Mouse (Mus musculus): ENCODE results near the gene Pdk3. TPM values are rescaled to one million over a fixed set of nuclear protein-coding genes. Genes with fewer than 3 reads are reported as not detected.

Pdk3 gene
- total and polyA plus RNA-seq, 2 experiments = 0.31 to 0.55 TPM

DNA sequence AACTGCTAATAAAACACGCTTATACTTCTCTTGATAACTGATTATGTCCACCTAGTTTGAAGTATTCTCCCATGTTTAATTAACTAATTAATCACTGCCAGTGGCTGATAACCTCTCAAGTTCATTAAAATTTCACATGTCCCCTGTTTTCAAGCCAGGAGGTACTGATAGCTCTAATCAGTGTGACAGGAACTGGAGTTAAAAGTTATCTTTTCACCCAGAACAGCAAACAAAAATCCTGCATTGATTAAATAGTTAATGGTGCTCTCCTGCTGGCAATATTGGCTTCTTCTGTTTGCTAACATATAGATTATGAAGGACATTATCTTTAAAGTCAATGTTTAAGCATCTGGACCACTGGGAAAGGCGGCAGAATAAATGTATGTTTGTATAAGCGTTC lies 71.2 kb downstream of the Pdk3 start:
- H3K27ac ChIP-seq (replicated peaks; ENCODE audit: insufficient read depth, low read depth, low read length) = no peak overlapping the region
- no peak overlapping the region for H3K4me3 ChIP-seq (ENCODE audit: insufficient read depth, low read depth, low read length)
- H3K79me2 ChIP-seq (ENCODE audit: control insufficient read depth, insufficient read depth, low read length) = no peaks in the 10 kb centered on the region
- no peaks in the 10 kb centered on the region for H3K27me3 ChIP-seq (ENCODE audit: control insufficient read depth, insufficient read depth, low read length)
- 75% methylated on average over 3 of the region's 3 CpGs for WGBS
- H3K36me3 ChIP-seq (ENCODE audit: control insufficient read depth, insufficient read depth, low read length) = no peaks in the 10 kb centered on the region
- DNase-seq (ENCODE audit: extremely low read depth, low read depth, low spot score) = no peak
- no peaks in the 10 kb centered on the region for H3K4me1 ChIP-seq (ENCODE audit: control insufficient read depth, insufficient read depth, low read length)
- H3K9ac ChIP-seq (ENCODE audit: low read depth, low read length) = no peak overlapping the region
- TF ChIP-seq POLR2A (IDR thresholded peaks at IDR 0.05; ENCODE audit: extremely low read depth, insufficient read depth, low read length) (no peak), CTCF (IDR thresholded peaks at IDR 0.05; ENCODE audit: low read depth, low read length) (no peak)

DNA sequence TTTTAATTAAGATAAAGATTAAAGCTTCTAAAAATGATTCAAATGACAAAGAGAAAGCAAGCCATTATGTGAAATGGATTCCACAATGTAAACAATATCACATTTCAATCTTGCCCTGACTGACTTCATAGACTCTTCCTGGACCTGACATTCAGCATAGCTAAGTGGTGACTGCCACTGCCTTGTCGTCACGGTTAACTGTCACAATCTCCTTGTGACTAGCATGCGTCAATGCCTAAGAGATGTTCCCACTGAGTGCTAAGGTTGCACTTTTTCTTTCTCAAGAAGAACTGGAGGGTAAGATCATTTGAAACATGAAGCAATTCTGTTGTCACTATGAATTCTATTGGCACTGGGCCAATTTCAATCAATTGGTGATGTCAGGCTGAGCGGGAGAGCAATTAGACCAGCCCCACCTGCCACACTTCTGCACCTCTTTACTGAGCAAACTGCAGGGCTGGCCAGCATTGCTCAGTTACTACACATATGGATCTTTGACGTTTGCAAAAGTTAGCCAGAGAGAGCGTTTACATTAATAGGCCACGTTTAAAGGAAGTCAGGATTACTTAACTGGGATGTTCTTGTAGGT lies 75.0 kb downstream of the Pdk3 start:
- H3K79me2 ChIP-seq (ENCODE audit: control insufficient read depth, insufficient read depth, low read length) = no peaks in the 10 kb centered on the region
- H3K27ac ChIP-seq (replicated peaks; ENCODE audit: insufficient read depth, low read depth, low read length) = no peak overlapping the region
- DNase-seq (ENCODE audit: extremely low read depth, low read depth, low spot score) = peak; percentile 24
- H3K36me3 ChIP-seq (ENCODE audit: control insufficient read depth, insufficient read depth, low read length) = no peaks in the 10 kb centered on the region
- WGBS = 42% methylated on average over 7 of the region's 7 CpGs
- H3K9ac ChIP-seq (ENCODE audit: low read depth, low read length) = no peak overlapping the region
- no peaks in the 10 kb centered on the region for H3K4me1 ChIP-seq (ENCODE audit: control insufficient read depth, insufficient read depth, low read length)
- no peak overlapping the region for H3K4me3 ChIP-seq (ENCODE audit: insufficient read depth, low read depth, low read length)
- H3K27me3 ChIP-seq (ENCODE audit: control insufficient read depth, insufficient read depth, low read length) = no peaks in the 10 kb centered on the region
- no peak for TF ChIP-seq CTCF (IDR thresholded peaks at IDR 0.05; ENCODE audit: low read depth, low read length)
- TF ChIP-seq POLR2A (IDR thresholded peaks at IDR 0.05; ENCODE audit: extremely low read depth, insufficient read depth, low read length) = no peak

DNA sequence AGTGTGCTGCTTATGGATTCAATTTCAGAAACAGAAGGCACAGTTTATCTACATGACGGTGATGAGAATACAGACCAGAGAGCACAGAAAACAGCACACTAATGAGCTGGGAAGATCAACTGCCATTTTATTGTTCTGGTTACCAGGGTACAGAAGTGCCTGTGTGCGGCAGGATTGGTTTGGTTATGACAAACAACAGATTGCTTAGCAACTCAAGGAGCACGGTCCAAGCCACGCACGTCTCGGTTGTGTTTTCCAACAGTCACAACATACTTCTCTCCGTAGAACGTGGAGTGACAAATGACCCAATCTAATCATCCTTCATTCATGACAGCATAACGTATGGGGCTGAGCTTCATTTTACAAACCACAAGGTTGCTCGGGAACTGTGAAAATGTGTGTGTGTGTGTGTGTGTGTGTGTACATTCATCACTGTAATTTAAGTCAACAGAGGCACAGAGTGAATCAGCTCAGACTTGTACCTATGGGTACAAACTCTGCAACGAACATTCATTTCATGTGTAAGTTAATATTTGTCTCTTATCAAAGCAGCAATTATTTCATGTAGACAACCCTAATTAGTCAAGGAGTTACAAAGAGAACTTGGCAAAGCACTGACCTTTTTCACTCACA lies 76.7 kb downstream of the Pdk3 start:
- Histone ChIP-seq H3K36me3 (ENCODE audit: control insufficient read depth, insufficient read depth, low read length) (no peaks in the 10 kb centered on the region), H3K27me3 (ENCODE audit: control insufficient read depth, insufficient read depth, low read length) (no peaks in the 10 kb centered on the region)
- 91% methylated on average over 11 of the region's 11 CpGs for WGBS

DNA sequence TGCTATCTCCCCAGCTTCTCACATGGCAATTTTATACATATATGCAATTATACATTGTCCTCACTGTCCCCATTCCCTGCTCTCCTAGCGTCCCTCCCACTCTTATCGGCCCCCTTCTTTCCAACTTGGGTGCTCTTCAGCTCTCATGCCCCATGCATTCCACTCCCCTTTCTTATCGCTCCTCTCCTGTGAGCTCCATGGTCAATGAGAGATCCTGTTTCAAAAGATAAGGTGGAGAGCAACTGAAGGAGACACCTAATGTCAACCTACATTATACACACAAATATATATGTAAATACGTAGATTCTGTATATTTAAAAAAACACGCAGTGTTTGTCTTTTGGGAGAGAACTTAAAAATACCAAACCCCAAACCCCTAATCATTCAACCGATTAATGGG lies 81.4 kb downstream of the Pdk3 start:
- no peak for TF ChIP-seq CTCF (IDR thresholded peaks at IDR 0.05; ENCODE audit: low read depth, low read length)
- no peak for TF ChIP-seq POLR2A (IDR thresholded peaks at IDR 0.05; ENCODE audit: extremely low read depth, insufficient read depth, low read length)

More for the DNA sequence above, 76.7 kb downstream of the Pdk3 start:
- no peak for TF ChIP-seq CTCF (IDR thresholded peaks at IDR 0.05; ENCODE audit: low read depth, low read length)
- no peak for TF ChIP-seq POLR2A (IDR thresholded peaks at IDR 0.05; ENCODE audit: extremely low read depth, insufficient read depth, low read length)
- no peak for DNase-seq (ENCODE audit: extremely low read depth, low read depth, low spot score)
- no peaks in the 10 kb centered on the region for H3K79me2 ChIP-seq (ENCODE audit: control insufficient read depth, insufficient read depth, low read length)
- no peaks in the 10 kb centered on the region for H3K4me1 ChIP-seq (ENCODE audit: control insufficient read depth, insufficient read depth, low read length)
- no peak overlapping the region for H3K4me3 ChIP-seq (ENCODE audit: insufficient read depth, low read depth, low read length)
- no peak overlapping the region for H3K9ac ChIP-seq (ENCODE audit: low read depth, low read length)
- no peak overlapping the region for H3K27ac ChIP-seq (replicated peaks; ENCODE audit: insufficient read depth, low read depth, low read length)

DNA sequence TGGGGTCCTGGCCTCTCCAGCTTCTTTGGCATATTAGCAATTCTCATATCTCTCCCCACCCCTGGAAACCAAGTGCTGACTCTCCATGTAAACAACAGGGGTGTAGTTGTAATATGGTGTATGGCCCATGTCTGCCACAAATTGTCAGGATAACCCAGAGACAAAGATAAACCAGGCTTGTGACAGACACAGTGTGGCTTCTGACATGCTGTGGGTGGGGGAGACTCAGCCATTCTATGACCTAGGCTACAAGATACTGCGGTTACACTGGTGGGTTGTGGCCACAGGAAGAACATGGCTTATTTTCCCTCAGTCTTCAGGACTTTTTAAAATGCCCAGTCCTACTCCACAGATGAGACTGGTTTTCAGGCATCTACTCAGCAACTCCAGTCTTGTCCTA lies 82.8 kb downstream of the Pdk3 start:
- no peak overlapping the region for H3K9ac ChIP-seq (ENCODE audit: low read depth, low read length)
- no peak for DNase-seq (ENCODE audit: extremely low read depth, low read depth, low spot score)
- no peaks in the 10 kb centered on the region for H3K27me3 ChIP-seq (ENCODE audit: control insufficient read depth, insufficient read depth, low read length)
- no peak overlapping the region for H3K27ac ChIP-seq (replicated peaks; ENCODE audit: insufficient read depth, low read depth, low read length)
- no peak overlapping the region for H3K4me3 ChIP-seq (ENCODE audit: insufficient read depth, low read depth, low read length)
- 100% methylated on average over 1 of the region's 1 CpGs for WGBS
- H3K4me1 ChIP-seq (ENCODE audit: control insufficient read depth, insufficient read depth, low read length) = no peaks in the 10 kb centered on the region
- no peak for TF ChIP-seq CTCF (IDR thresholded peaks at IDR 0.05; ENCODE audit: low read depth, low read length)
- TF ChIP-seq POLR2A (IDR thresholded peaks at IDR 0.05; ENCODE audit: extremely low read depth, insufficient read depth, low read length) = no peak
- H3K36me3 ChIP-seq (ENCODE audit: control insufficient read depth, insufficient read depth, low read length) = no peaks in the 10 kb centered on the region
- no peaks in the 10 kb centered on the region for H3K79me2 ChIP-seq (ENCODE audit: control insufficient read depth, insufficient read depth, low read length)

More for the DNA sequence above, 81.4 kb downstream of the Pdk3 start:
- Histone ChIP-seq H3K27me3 (ENCODE audit: control insufficient read depth, insufficient read depth, low read length) (no peaks in the 10 kb centered on the region), H3K27ac (replicated peaks; ENCODE audit: insufficient read depth, low read depth, low read length) (no peak overlapping the region), H3K9ac (ENCODE audit: low read depth, low read length) (no peak overlapping the region), H3K79me2 (ENCODE audit: control insufficient read depth, insufficient read depth, low read length) (no peaks in the 10 kb centered on the region), H3K36me3 (ENCODE audit: control insufficient read depth, insufficient read depth, low read length) (no peaks in the 10 kb centered on the region), H3K4me1 (ENCODE audit: control insufficient read depth, insufficient read depth, low read length) (no peaks in the 10 kb centered on the region), H3K4me3 (ENCODE audit: insufficient read depth, low read depth, low read length) (no peak overlapping the region)
- 86% methylated on average over 6 of the region's 6 CpGs for WGBS
- DNase-seq (ENCODE audit: extremely low read depth, low read depth, low spot score) = no peak
